Mouse (Mus musculus) adrenal gland, adult 2 months (tissue): ENCODE measurements around the gene H6pd. TPM values are rescaled to one million over a fixed set of nuclear protein-coding genes. Genes with fewer than 3 reads are reported as not detected.

Experiments
- DNase-seq: peaks from one replicate; pipeline ENCODE4 v3.0.0; 2021
- polyA plus RNA-seq: library from polyadenylated mRNA; depleted of rRNA; stranded (reverse); fragments of >200 nt; gene quantifications from 2 replicates; pipeline ENCODE4 v1.2.3, GENCODE M21; 2012; rRNA removed
- total RNA-seq, 2 experiments: library from RNA; stranded (reverse); gene quantifications; 2 replicates each; pipeline ENCODE4 v1.2.3; 2021

Gene H6pd
- total and polyA plus RNA-seq, 3 experiments: 120 to 197 (median 154) TPM

GRCm38 (mm10) chr4:149942831-149943741 lies 65.7 kb downstream of the H6pd start:
- DNase-seq: no peak

- no peak for DNase-seq
Measured at GRCm38 (mm10) chr4:149941067-149941755, 67.6 kb downstream of the H6pd start.

- DNase-seq: no peak
Measured at GRCm38 (mm10) chr4:149938701-149939100, 70.1 kb downstream of the H6pd start.

- DNase-seq: no peak
Measured at GRCm38 (mm10) chr4:149936921-149937320, 71.9 kb downstream of the H6pd start.

- DNase-seq: no peak
Measured at GRCm38 (mm10) chr4:149935470-149935869, 73.4 kb downstream of the H6pd start.

- peak; percentile 57 for DNase-seq
Measured at GRCm38 (mm10) chr4:149933519-149934245, 75.1 kb downstream of the H6pd start.

- peak; percentile 55 for DNase-seq
Measured at GRCm38 (mm10) chr4:149933025-149933424, 75.8 kb downstream of the H6pd start.

- no peak for DNase-seq
Measured at GRCm38 (mm10) chr4:149932108-149932815, 76.6 kb downstream of the H6pd start.

GRCm38 (mm10) chr4:149930755-149931154 lies 78.1 kb downstream of the H6pd start:
- no peak for DNase-seq

Other genes with a start within 250 kb of the H6pd start
- 10 to 100 TPM; 18.7 to 26.7 TPM for gene Slc25a33, start 234.7 kb downstream of the H6pd start, total RNA-seq
- 29.0 and 43.2 TPM in 2 replicates for gene Slc25a33, start 234.7 kb downstream of the H6pd start, polyA plus RNA-seq
- 10 to 100 TPM; 22.2 to 29.5 TPM for gene Spsb1, start 54.0 kb downstream of the H6pd start, total RNA-seq
- 26.3 and 26.9 TPM in 2 replicates for gene Spsb1, start 54.0 kb downstream of the H6pd start, polyA plus RNA-seq
- gene Gpr157, start 78.3 kb upstream of the H6pd start, total RNA-seq: 1 to 10 TPM; 1.0 to 2.0 TPM
- gene Gpr157, start 78.3 kb upstream of the H6pd start, polyA plus RNA-seq: 1.9 and 2.2 TPM in 2 replicates
- 1 to 10 TPM in 1 of 2 experiments, under 1 TPM in 1; 0.90 to 9.9 TPM for gene Slc2a5, start 110.3 kb upstream of the H6pd start, total RNA-seq
- gene Slc2a5, start 110.3 kb upstream of the H6pd start, polyA plus RNA-seq: 8.9 and 10.5 TPM in 2 replicates
- not detected for gene Slc2a7, start 139.9 kb upstream of the H6pd start, total RNA-seq
- not detected in 2 replicates for gene Slc2a7, start 139.9 kb upstream of the H6pd start, polyA plus RNA-seq
- 1 to 10 TPM in 1 of 2 experiments, under 1 TPM in 1; 0.31 to 2.5 TPM for gene Car6, start 192.3 kb upstream of the H6pd start, total RNA-seq
- not detected in 2 replicates for gene Car6, start 192.3 kb upstream of the H6pd start, polyA plus RNA-seq
- gene Eno1, start 227.7 kb upstream of the H6pd start, total RNA-seq: 100 to 1,000 TPM; 381 to 501 TPM
- 425 and 428 TPM in 2 replicates for gene Eno1, start 227.7 kb upstream of the H6pd start, polyA plus RNA-seq